Mouse (Mus musculus) CH12.LX (cell line): Measurements from ENCODE around the gene Pfkp. TPM values are rescaled to one million over a fixed set of nuclear protein-coding genes. Genes with fewer than 3 reads are reported as not detected.

Experiments
- DNase-seq: peaks from one replicate; pipeline ENCODE4 v3.0.0-alpha.2; 2013; ENCODE audit errors: extremely low read depth
- H3K27ac ChIP-seq: 2 replicates; pipeline ENCODE4 v1.5.1; 2012; ENCODE audit warnings: low read depth, mild to moderate bottlenecking, control low read depth, moderate library complexity; ENCODE audit not compliant: insufficient read depth
- H3K27me3 ChIP-seq: replicated peaks from 2 replicates; pipeline ENCODE3; 2012; ENCODE audit warnings: inconsistent platforms
- H3K36me3 ChIP-seq, 2 experiments: replicated peaks in 1 of 2; 2 replicates each; pipeline versions ENCODE3 to v1.6.1; 2012; ENCODE audit warnings: inconsistent platforms in 1 of 2, low read length in 1 of 2, mild to moderate bottlenecking in 1 of 2, mixed read lengths in 1 of 2, moderate library complexity in 1 of 2; ENCODE audit not compliant: control insufficient read depth in 1 of 2, insufficient read depth in 1 of 2
- H3K4me1 ChIP-seq, 2 experiments: 2 replicates each; pipeline ENCODE4 v1.6.1; 2012; ENCODE audit warnings: inconsistent platforms in 1 of 2, moderate library complexity in 1 of 2; ENCODE audit not compliant: insufficient read depth in 2 of 2, control insufficient read depth in 1 of 2
- H3K4me2 ChIP-seq: 2 replicates; pipeline ENCODE4 v1.6.1; 2012; ENCODE audit warnings: low read depth, mild to moderate bottlenecking, control low read depth; ENCODE audit not compliant: poor library complexity, insufficient read depth, severe bottlenecking
- H3K4me3 ChIP-seq, 3 experiments: fragments of 150-350 bp in 1 of 3; sonication (generic) in 1 of 3; replicated peaks in 1 of 3; 2 replicates each; pipeline versions ENCODE3 to v1.5.1; 2011 to 2012; ENCODE audit warnings: low read depth in 2 of 3, low read length in 2 of 3, mild to moderate bottlenecking in 2 of 3, moderate library complexity in 2 of 3, control low read depth in 1 of 3, improper control_type of control experiment in 1 of 3, inconsistent platforms in 1 of 3, mixed read lengths in 1 of 3; ENCODE audit not compliant: poor library complexity in 1 of 3
- H3K79me2 ChIP-seq: replicated peaks from 2 replicates; pipeline ENCODE4 v1.6.1; 2012; ENCODE audit warnings: mild to moderate bottlenecking, moderate library complexity; ENCODE audit not compliant: control insufficient read depth, poor library complexity, insufficient read depth, severe bottlenecking; ENCODE audit errors: extremely low read depth
- H3K9ac ChIP-seq: 2 replicates; pipeline ENCODE4 v1.6.1; 2012; ENCODE audit warnings: low read depth, mild to moderate bottlenecking, control low read depth, moderate library complexity; ENCODE audit not compliant: insufficient read depth
- H3K9me3 ChIP-seq: replicated peaks from 2 replicates; pipeline ENCODE3; 2012; ENCODE audit warnings: low read length, inconsistent platforms, mixed read lengths
- BHLHE40 ChIP-seq: IDR thresholded peaks from 2 replicates; pipeline ENCODE4 v1.6.1; 2011; ENCODE audit warnings: mild to moderate bottlenecking, low read depth, low read length, improper control_type of control experiment
- CHD1 ChIP-seq: IDR thresholded peaks from 2 replicates; pipeline ENCODE4 v1.6.1; 2012; ENCODE audit warnings: low read depth, low read length, improper control_type of control experiment, inconsistent platforms
- CHD2 ChIP-seq: IDR thresholded peaks from 2 replicates; pipeline ENCODE4 v1.6.1; 2011; ENCODE audit warnings: low read length, improper control_type of control experiment
- CTCF ChIP-seq, 2 experiments: IDR thresholded peaks in 1 of 2; conservative IDR thresholded peaks in 1 of 2; 2 replicates each; pipeline ENCODE4 v1.5.1; 2011 to 2012; ENCODE audit warnings: low read depth in 2 of 2, low read length in 2 of 2, improper control_type of control experiment in 1 of 2, inconsistent platforms in 1 of 2, mild to moderate bottlenecking in 1 of 2, moderate library complexity in 1 of 2
- ELF1 ChIP-seq: IDR thresholded peaks from 2 replicates; pipeline ENCODE4 v1.6.1; 2014; ENCODE audit warnings: low read depth, mild to moderate bottlenecking, inconsistent platforms, low read length, improper control_type of control experiment
- EP300 ChIP-seq: IDR thresholded peaks from 2 replicates; pipeline ENCODE4 v1.6.1; 2011; ENCODE audit warnings: low read length, improper control_type of control experiment
- ETS1 ChIP-seq: conservative IDR thresholded peaks from 2 replicates; pipeline ENCODE4 v1.6.1; 2012; ENCODE audit warnings: low read depth, mild to moderate bottlenecking, inconsistent platforms, low read length, improper control_type of control experiment, moderate library complexity
- GABPA ChIP-seq: IDR thresholded peaks from 2 replicates; pipeline ENCODE4 v1.6.1; 2012; ENCODE audit warnings: low read depth, low read length, improper control_type of control experiment, inconsistent platforms; ENCODE audit not compliant: insufficient replicate concordance
- HCFC1 ChIP-seq: IDR thresholded peaks from 2 replicates; pipeline ENCODE4 v1.6.1; 2012; ENCODE audit warnings: low read depth, mild to moderate bottlenecking, inconsistent platforms, low read length, improper control_type of control experiment
- IRF4 ChIP-seq: IDR thresholded peaks from 2 replicates; pipeline ENCODE4 v1.6.1; 2014; ENCODE audit warnings: low read depth, mild to moderate bottlenecking, inconsistent platforms, low read length, improper control_type of control experiment
- KAT2A ChIP-seq: IDR thresholded peaks from 2 replicates; pipeline ENCODE4 v1.6.1; 2012; ENCODE audit warnings: low read length, improper control_type of control experiment, inconsistent platforms; ENCODE audit not compliant: insufficient replicate concordance
- MAFK ChIP-seq: IDR thresholded peaks from 2 replicates; pipeline ENCODE4 v1.6.1; 2011; ENCODE audit warnings: low read length, improper control_type of control experiment; ENCODE audit not compliant: insufficient replicate concordance
- MAX ChIP-seq: IDR thresholded peaks from 2 replicates; pipeline ENCODE4 v1.6.1; 2011; ENCODE audit warnings: low read length, improper control_type of control experiment
- MAZ ChIP-seq: IDR thresholded peaks from 2 replicates; pipeline ENCODE4 v1.6.1; 2012; ENCODE audit warnings: low read depth, mild to moderate bottlenecking, inconsistent platforms, low read length, improper control_type of control experiment, moderate library complexity
- MEF2A ChIP-seq: IDR thresholded peaks from 2 replicates; pipeline ENCODE4 v1.6.1; 2014; ENCODE audit warnings: low read depth, mild to moderate bottlenecking, inconsistent platforms, low read length, improper control_type of control experiment, borderline replicate concordance
- MXI1 ChIP-seq: IDR thresholded peaks from 2 replicates; pipeline ENCODE4 v1.6.1; 2011; ENCODE audit warnings: mild to moderate bottlenecking, low read depth, low read length, improper control_type of control experiment
- MYC ChIP-seq: IDR thresholded peaks from 2 replicates; pipeline ENCODE4 v1.6.1; 2011; ENCODE audit warnings: low read depth, mild to moderate bottlenecking, improper control_type of control experiment, low read length
- NELFE ChIP-seq: IDR thresholded peaks from 2 replicates; pipeline ENCODE4 v1.6.1; 2011; ENCODE audit warnings: low read depth, low read length, improper control_type of control experiment
- NRF1 ChIP-seq: IDR thresholded peaks from 2 replicates; pipeline ENCODE4 v1.6.1; 2014; ENCODE audit warnings: low read depth, mild to moderate bottlenecking, inconsistent platforms, low read length, improper control_type of control experiment, moderate library complexity
- PAX5 ChIP-seq: IDR thresholded peaks from 2 replicates; pipeline ENCODE4 v1.6.1; 2012; ENCODE audit warnings: low read length, inconsistent platforms, mixed read lengths
- POLR2A ChIP-seq: IDR thresholded peaks from 2 replicates; pipeline ENCODE4 v1.6.1; 2011; ENCODE audit warnings: low read depth, mild to moderate bottlenecking, improper control_type of control experiment, low read length
- POLR2AphosphoS2 ChIP-seq: IDR thresholded peaks from 2 replicates; pipeline ENCODE4 v1.6.1; 2011; ENCODE audit warnings: low read depth, low read length, improper control_type of control experiment
- RAD21 ChIP-seq: IDR thresholded peaks from 2 replicates; pipeline ENCODE4 v1.6.1; 2011; ENCODE audit warnings: low read depth, mild to moderate bottlenecking, low read length, improper control_type of control experiment, moderate library complexity
- RCOR1 ChIP-seq: conservative IDR thresholded peaks from 2 replicates; pipeline ENCODE4 v1.6.1; 2012; ENCODE audit warnings: low read depth, mild to moderate bottlenecking, inconsistent platforms, low read length, improper control_type of control experiment
- SIN3A ChIP-seq: IDR thresholded peaks from 2 replicates; pipeline ENCODE4 v1.6.1; 2012; ENCODE audit warnings: low read length, improper control_type of control experiment, inconsistent platforms
- SMC3 ChIP-seq: IDR thresholded peaks from 2 replicates; pipeline ENCODE4 v1.6.1; 2011; ENCODE audit warnings: low read depth, low read length, improper control_type of control experiment
- TBP ChIP-seq: conservative IDR thresholded peaks from 2 replicates; pipeline ENCODE4 v1.6.1; 2011; ENCODE audit warnings: low read depth, low read length, improper control_type of control experiment
- TCF12 ChIP-seq: IDR thresholded peaks from 2 replicates; pipeline ENCODE4 v1.6.1; 2014; ENCODE audit warnings: low read depth, mild to moderate bottlenecking, inconsistent platforms, low read length, improper control_type of control experiment
- UBTF ChIP-seq: IDR thresholded peaks from 2 replicates; pipeline ENCODE4 v1.6.1; 2012; ENCODE audit warnings: low read depth, mild to moderate bottlenecking, inconsistent platforms, low read length, improper control_type of control experiment, moderate library complexity
- USF1 ChIP-seq: IDR thresholded peaks from 2 replicates; pipeline ENCODE4 v1.6.1; 2014; ENCODE audit warnings: low read depth, mild to moderate bottlenecking, inconsistent platforms, low read length, improper control_type of control experiment
- USF2 ChIP-seq: conservative IDR thresholded peaks from 2 replicates; pipeline ENCODE4 v1.6.1; 2011; ENCODE audit warnings: low read depth, low read length, improper control_type of control experiment
- ZC3H11A ChIP-seq: IDR thresholded peaks from 2 replicates; pipeline ENCODE4 v1.6.1; 2012; ENCODE audit warnings: low read depth, mild to moderate bottlenecking, inconsistent platforms, low read length, improper control_type of control experiment
- ZKSCAN1 ChIP-seq: IDR thresholded peaks from 2 replicates; pipeline ENCODE4 v1.6.1; 2012; ENCODE audit warnings: low read depth, inconsistent platforms, low read length, improper control_type of control experiment, borderline replicate concordance
- ZMIZ1 ChIP-seq: IDR thresholded peaks from 2 replicates; pipeline ENCODE4 v1.6.1; 2012; ENCODE audit warnings: low read depth, mild to moderate bottlenecking, inconsistent platforms, low read length, improper control_type of control experiment
- ZNF384 ChIP-seq: IDR thresholded peaks from 2 replicates; pipeline ENCODE4 v1.6.1; 2012; ENCODE audit warnings: low read depth, low read length, improper control_type of control experiment, inconsistent platforms
- dilution Hi-C: fragments of 300-500 bp; cut with MboI; formaldehyde crosslinking; loops from 2 replicates; pipeline ENCODE4 v1.14.3; 2020; ENCODE audit warnings: low sequenced_read_pairs; ENCODE audit not compliant: extremely low pct_unique_long_range_greater_than_20kb, extremely low pct_ligation_motif_present
- in situ Hi-C: fragments of 300-500 bp; cut with MboI; formaldehyde crosslinking; loops from 3 replicates; pipeline ENCODE4 v1.14.3; 2019; ENCODE audit warnings: low sequenced_read_pairs, low pct_ligation_motif_present, low pct_unique_long_range_greater_than_20kb, mixed read lengths
- polyA plus RNA-seq: library from polyadenylated mRNA; unstranded; fragments of >175 nt; gene quantifications from 2 replicates; pipeline ENCODE4 v1.2.1, GENCODE M21; 2012; ENCODE audit warnings: low read depth; ENCODE audit not compliant: insufficient read length
- total RNA-seq, 2 experiments: library from RNA; depleted of rRNA; stranded (reverse); fragments of 300-350 nt in 1 of 2; fragments of >200 nt in 1 of 2; gene quantifications; 2 replicates each; pipeline ENCODE4 v1.2.3; 2012 to 2014

Gene Pfkp
- total and polyA plus RNA-seq, 3 experiments, result 211 to 417 (median 239) TPM

DNA sequence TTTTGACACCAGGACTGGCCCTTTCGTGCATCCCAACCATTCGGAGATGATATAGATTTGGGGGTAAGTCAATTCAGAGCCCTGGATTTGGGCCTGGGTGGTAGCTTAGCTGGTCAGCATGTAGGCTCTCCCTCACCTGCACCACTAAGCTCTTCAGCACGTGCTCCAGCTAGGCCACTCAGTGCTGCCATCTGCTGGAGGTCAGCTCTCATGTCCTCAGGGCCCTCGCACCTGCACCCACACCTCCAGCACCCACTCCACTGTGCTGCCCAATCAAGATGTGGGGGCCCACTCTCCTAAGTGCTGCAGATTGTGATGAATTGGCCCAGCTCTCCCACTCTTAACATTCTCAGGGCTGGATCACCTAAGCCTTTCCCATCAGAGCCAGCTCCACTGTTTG lies 41.4 kb upstream of the Pfkp start:
- no peak overlapping the region for H3K27ac ChIP-seq
- H3K4me2 ChIP-seq, result no peak overlapping the region
- H3K9me3 ChIP-seq, result no peaks in the 10 kb centered on the region
- H3K36me3 ChIP-seq, result no peaks in the 10 kb centered on the region
- no peaks in the 10 kb centered on the region for H3K79me2 ChIP-seq
- no peak overlapping the region for H3K9ac ChIP-seq
- TF ChIP-seq KAT2A (no peak), GABPA (no peak), PAX5 (no peak), ELF1 (no peak), RAD21 (peak; percentile 51), CHD1 (no peak), MEF2A (no peak), USF2 (peak; percentile 20; the same call in 1 of the 2 replicates), USF1 (peak; percentile 18), HCFC1 (no peak), CTCF (conservative IDR thresholded peaks at IDR 0.05 in 1 of 2, IDR thresholded peaks at IDR 0.05 in 1 of 2; ENCODE audit: low read depth in 2 of 2, low read length in 2 of 2) (peak; percentile 62 to 80), CHD2 (no peak), MXI1 (peak; percentile 64; the same call in 1 of the 2 replicates), NRF1 (no peak), MAZ (no peak), ZKSCAN1 (no peak), TCF12 (0 out of 2 replicates have a peak, but pooled peaks have one; percentile 7), EP300 (no peak), SMC3 (peak; percentile 78), POLR2A (no peak), ZMIZ1 (no peak), RCOR1 (no peak), NELFE (no peak), MAX (peak; percentile 96), BHLHE40 (peak; percentile 99), ZC3H11A (no peak), MAFK (no peak), ETS1 (no peak), POLR2AphosphoS2 (no peak), UBTF (no peak), ZNF384 (no peak), TBP (no peak), SIN3A (no peak), MYC (peak; percentile 98), IRF4 (no peak)
- no peaks in the 10 kb centered on the region for H3K27me3 ChIP-seq
- peak; percentile 60 for DNase-seq
- H3K4me3 ChIP-seq, result no peak overlapping the region
- in situ Hi-C loops, result loop anchor here (5.0 kb wide), 1 partner anchor 58 kb away; no protein-coding TSS in a partner anchor
- H3K4me1 ChIP-seq, result peaks cover 4 to 7% of the 10 kb centered on the region in 2 experiments; a peak in 1 of 4 replicates
- dilution Hi-C loops, result no loop called here
